Mouse (Mus musculus) myocyte (in vitro differentiated cells): Measurements from ENCODE around the gene Pld1.

Experiments used
- CEBPB ChIP-seq: IDR thresholded peaks from 2 replicates; pipeline ENCODE4 v1.6.1; 2011; ENCODE audit warnings: mild to moderate bottlenecking, moderate library complexity; ENCODE audit not compliant: poor library complexity, insufficient read depth, severe bottlenecking
- E2F4 ChIP-seq: IDR thresholded peaks from one replicate; pipeline ENCODE4 v1.6.1; 2011; ENCODE audit warnings: mild to moderate bottlenecking, control low read depth, moderate library complexity; ENCODE audit not compliant: insufficient read depth
- MYOG ChIP-seq, 3 experiments: IDR thresholded peaks; one replicate each; pipeline ENCODE4 v1.6.1; 2011; ENCODE audit warnings: control low read depth in 2 of 3, low read depth in 2 of 3, mild to moderate bottlenecking in 2 of 3; ENCODE audit not compliant: insufficient read length in 2 of 3, control insufficient read depth in 1 of 3, insufficient read depth in 1 of 3
- POLR2A ChIP-seq: IDR thresholded peaks from one replicate; pipeline ENCODE4 v1.6.1; 2011; ENCODE audit warnings: low read depth, mild to moderate bottlenecking, control low read depth, moderate library complexity; ENCODE audit not compliant: insufficient read length
- POLR2AphosphoS2 ChIP-seq: IDR thresholded peaks from one replicate; pipeline ENCODE4 v1.6.1; 2011; ENCODE audit warnings: low read depth, control low read depth; ENCODE audit not compliant: insufficient read length
- REST ChIP-seq: IDR thresholded peaks from one replicate; pipeline ENCODE4 v1.6.1; 2011; ENCODE audit warnings: mild to moderate bottlenecking, control low read depth, moderate library complexity; ENCODE audit not compliant: insufficient read depth, insufficient read length
- SRF ChIP-seq: IDR thresholded peaks from one replicate; pipeline ENCODE4 v1.6.1; 2011; ENCODE audit warnings: low read depth; ENCODE audit not compliant: control insufficient read depth, insufficient read length
- TCF12 ChIP-seq: IDR thresholded peaks from one replicate; pipeline ENCODE4 v1.6.1; 2011; ENCODE audit warnings: mild to moderate bottlenecking, control low read depth; ENCODE audit not compliant: poor library complexity, insufficient read depth, severe bottlenecking
- USF1 ChIP-seq: IDR thresholded peaks from one replicate; pipeline ENCODE4 v1.6.1; 2011; ENCODE audit warnings: low read depth, mild to moderate bottlenecking, control low read depth, moderate library complexity

- TF ChIP-seq POLR2A (no peak), CEBPB (no peak), SRF (no peak), MYOG (IDR thresholded peaks at IDR 0.05; ENCODE audit: control insufficient read depth in 1 of 3, insufficient read depth in 1 of 3, insufficient read length in 2 of 3, low read depth in 2 of 3) (no peak), TCF12 (no peak), POLR2AphosphoS2 (no peak), E2F4 (no peak), USF1 (no peak), REST (no peak)
These were observed 29.5 kb upstream of the Pld1 start for GRCm38 (mm10) chr3:27909016-27909415.
